Mouse (Mus musculus) adrenal gland, postnatal 25 days (tissue): ENCODE results near the gene Tmem107. TPM values are rescaled to one million over a fixed set of nuclear protein-coding genes. Genes with fewer than 3 reads are reported as not detected.

ENCODE experiments used
- DNase-seq: peaks from one replicate; pipeline ENCODE4 v3.0.0; 2021; ENCODE audit warnings: mixed read lengths
- total RNA-seq: library from RNA; stranded (reverse); gene quantifications from 2 replicates; pipeline ENCODE4 v1.2.3, GENCODE M21; 2021

Tmem107 gene
- total RNA-seq, 1 experiment from 2014 or later = 18.3 TPM

GRCm38 (mm10) chr11:69094697-69095429, 24.3 kb downstream of the Tmem107 start, which contains the start of gene Per1:
TSS of gene Per1 (plus strand) at chr11:69095217.
- DNase-seq = peak; percentile 96

DNA sequence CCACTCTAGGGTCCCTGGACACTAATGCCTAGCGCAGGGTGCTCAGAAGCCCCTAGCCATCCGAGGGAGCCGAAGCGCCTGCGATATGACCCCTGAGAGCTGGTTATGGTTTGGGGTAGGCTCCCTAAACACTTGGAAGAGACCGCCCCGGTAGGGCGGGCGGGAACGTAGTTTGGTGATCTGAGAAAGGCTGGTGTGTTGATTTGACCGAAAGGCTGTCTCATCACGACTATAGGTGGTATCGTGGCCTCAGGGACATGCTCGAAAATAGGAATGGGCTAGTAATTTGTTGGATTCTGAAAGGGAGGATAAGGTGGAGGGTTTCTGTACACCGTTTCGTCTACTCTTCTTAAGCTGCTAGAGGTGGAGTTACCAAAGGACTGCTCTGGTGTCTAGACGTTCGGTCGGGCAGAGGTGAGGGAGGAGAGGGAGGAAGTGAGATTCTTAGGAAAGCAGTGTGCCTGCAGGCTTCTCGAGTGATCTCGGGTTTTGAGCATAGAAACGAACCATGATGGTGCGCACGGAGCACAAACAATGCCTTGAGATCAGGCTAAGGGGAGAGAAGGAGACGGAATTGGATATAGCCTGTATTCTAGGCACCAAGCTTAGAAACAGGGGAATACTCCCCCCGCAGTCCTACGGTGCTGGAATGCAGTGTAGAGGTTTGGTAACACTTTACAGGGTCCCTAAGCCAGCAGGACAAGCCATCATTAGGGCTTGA, 25.1 kb downstream of the Tmem107 start:
- DNase-seq = no peak

GRCm38 (mm10) chr11:69096360-69096986, 25.9 kb downstream of the Tmem107 start:
- no peak for DNase-seq

GRCm38 (mm10) chr11:69096987-69097900, 26.6 kb downstream of the Tmem107 start:
- peak; percentile 99 for DNase-seq

DNA sequence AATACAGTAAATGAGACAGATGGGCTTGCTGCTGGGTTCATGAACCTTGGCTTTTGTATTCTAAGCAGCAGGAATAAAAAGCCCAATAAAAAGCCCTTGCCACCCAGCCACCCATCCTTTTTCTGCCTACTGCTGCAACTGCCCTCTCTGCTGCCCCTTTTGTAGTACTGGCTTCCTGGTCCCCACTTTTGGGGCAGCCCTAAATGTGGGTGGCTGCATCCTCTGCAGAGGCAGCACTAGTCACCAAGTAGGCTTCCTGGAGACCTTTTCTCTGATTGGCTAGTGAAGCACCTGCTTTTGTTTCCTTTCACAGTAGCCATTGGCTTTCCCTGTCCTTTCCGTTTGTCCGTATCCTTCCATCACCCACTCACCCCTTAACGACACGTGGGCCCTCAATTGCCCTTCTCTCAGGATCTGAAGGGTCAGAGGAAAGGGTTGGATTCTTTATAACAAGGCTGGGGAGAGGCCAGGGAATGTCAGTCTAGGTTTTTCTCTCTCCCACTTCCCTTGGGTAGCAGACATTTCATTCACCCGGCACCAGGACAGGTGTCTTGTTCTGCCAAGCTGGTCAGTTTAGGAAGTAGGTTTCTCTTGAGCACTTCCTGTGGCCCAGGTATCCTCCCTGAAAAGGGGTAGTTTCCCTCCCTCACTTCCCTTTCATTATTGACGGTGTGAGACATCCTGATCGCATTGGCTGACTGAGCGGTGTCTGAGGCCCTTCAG, 27.6 kb downstream of the Tmem107 start:
- DNase-seq = no peak

- DNase-seq = peak; percentile 98
Measured at GRCm38 (mm10) chr11:69098762-69099091, 28.1 kb downstream of the Tmem107 start.

GRCm38 (mm10) chr11:69099177-69099914, 28.7 kb downstream of the Tmem107 start:
- peak; percentile 76 for DNase-seq

DNA sequence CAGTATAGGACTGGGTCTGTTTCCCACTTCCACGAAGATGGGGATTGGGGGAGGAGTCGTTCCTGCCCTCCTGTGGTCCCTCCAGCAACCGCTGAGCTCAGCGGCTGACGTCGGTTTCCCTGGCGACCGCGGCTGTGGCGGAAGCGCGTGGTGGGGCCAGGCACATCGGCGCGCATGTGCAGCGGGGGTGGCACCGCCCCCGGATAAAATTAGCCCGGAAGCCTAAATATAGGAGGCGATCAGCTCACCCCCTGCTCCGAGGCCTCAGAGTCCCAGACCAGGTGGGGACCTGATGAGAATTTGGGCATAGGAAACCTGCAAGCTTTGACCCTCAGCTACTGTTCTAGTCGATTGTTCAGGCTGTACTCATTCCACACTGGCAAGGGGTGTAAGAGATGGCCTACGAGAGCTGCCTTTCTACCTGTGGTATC, 29.3 kb downstream of the Tmem107 start:
- DNase-seq = peak; percentile 96

DNA sequence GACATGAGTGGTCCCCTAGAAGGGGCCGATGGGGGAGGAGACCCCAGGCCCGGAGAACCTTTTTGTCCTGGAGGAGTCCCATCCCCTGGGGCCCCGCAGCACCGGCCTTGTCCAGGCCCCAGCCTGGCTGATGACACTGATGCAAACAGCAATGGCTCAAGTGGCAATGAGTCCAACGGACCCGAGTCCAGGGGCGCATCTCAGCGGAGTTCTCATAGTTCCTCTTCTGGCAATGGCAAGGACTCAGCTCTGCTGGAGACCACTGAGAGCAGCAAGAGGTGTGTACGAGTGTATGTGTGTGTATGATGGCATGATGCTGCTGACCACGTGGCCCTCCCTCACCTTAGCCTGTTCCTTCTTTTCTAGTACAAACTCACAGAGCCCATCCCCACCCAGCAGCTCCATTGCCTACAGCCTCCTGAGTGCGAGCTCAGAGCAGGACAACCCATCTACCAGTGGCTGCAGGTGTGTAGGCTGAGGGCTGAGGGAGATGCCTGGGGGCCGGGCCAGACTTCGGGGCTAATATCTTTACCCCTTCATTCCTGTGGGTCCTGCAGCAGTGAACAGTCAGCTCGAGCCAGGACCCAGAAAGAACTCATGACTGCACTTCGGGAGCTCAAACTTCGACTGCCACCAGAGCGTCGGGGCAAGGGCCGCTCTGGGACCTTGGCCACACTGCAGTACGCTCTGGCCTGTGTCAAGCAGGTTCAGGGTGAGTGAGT, 30.2 kb downstream of the Tmem107 start:
- DNase-seq = no peak

DNA sequence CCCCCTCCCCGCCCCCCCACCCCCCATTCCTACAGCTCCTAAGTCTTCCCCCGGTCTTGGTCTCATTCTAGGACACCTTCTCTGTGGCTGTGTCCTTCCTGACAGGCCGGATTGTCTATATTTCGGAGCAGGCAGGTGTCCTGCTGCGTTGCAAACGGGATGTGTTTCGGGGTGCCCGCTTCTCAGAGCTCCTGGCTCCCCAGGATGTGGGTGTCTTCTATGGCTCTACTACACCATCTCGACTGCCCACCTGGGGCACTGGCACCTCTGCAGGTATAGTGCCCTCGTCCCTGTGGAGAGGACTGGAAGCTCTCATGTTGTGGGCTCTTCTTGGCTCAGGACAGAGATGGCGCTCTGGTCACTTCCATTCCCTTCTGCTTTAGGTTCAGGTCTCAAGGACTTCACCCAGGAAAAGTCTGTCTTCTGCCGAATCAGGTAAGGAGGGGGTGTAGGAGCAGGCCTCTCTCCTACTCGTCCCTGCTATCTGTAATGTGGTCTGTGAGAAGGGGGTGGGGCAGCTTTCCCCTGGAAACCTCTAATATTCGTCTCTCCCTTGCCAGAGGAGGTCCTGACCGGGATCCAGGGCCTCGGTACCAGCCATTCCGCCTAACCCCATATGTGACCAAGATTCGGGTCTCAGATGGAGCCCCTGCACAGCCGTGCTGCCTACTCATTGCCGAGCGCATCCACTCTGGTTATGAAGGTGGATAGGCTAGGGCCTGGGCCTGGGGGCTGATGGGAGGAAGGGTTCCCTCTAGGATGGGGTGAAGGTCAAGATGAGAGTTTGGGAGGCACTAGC, 31.2 kb downstream of the Tmem107 start:
- no peak for DNase-seq

DNA sequence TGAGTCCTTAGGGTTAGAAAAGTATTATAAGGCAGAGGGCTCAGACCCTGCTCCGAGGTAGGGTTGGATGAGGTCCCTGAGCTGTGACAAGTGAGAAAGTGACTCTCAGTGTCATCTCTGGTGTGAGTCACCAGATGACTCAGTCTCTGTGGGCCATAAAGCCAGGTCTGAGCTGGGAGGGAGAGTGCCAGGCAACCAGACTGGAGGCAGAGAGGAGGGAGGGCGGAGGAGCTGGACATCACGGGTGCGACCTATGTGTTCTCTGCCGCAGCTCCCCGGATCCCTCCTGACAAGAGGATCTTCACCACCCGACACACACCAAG, 31.8 kb downstream of the Tmem107 start:
- DNase-seq = no peak

- no peak for DNase-seq
Measured at GRCm38 (mm10) chr11:69103121-69103520, 32.5 kb downstream of the Tmem107 start.

- DNase-seq = no peak
Measured at GRCm38 (mm10) chr11:69103531-69104435, 33.2 kb downstream of the Tmem107 start.

GRCm38 (mm10) chr11:69104487-69104886, 33.9 kb downstream of the Tmem107 start:
- no peak for DNase-seq

- no peak for DNase-seq
Measured at GRCm38 (mm10) chr11:69105227-69105626, 34.6 kb downstream of the Tmem107 start.

DNA sequence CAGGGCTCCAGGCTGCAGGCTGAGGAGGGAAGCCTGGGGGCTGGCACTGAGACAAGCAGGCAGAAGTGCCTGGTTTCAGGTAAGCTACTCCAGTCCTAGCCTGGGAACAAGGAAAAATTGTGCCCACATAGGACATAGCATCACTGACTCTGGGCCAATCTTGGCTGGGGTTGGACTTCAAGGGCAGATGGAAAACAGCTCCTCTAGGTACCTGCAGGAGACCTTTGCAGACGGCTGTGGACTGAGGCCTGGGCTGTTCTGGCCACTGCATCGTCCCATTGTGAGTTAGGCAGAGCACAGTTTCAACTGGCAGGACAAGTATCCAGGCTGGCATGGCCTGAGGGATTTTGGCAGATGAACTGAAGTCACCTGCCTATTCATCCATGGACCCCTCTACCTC, 35.2 kb downstream of the Tmem107 start:
- DNase-seq = no peak

DNA sequence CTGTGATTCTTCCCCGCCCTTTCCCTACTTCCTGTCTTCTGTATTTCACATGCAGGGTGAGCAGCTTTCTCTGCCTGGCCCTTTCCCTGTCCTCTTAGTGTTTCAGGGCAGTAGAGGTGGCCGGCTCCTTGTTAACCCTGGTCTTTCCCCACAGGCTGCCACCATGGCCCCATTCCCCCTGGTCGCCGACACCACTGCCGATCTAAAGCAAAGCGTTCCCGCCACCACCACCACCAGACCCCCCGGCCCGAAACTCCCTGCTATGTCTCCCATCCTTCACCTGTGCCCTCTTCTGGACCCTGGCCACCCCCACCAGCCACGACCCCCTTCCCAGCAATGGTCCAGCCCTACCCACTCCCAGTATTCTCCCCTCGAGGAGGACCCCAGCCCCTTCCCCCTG, 35.7 kb downstream of the Tmem107 start:
- DNase-seq = no peak

DNA sequence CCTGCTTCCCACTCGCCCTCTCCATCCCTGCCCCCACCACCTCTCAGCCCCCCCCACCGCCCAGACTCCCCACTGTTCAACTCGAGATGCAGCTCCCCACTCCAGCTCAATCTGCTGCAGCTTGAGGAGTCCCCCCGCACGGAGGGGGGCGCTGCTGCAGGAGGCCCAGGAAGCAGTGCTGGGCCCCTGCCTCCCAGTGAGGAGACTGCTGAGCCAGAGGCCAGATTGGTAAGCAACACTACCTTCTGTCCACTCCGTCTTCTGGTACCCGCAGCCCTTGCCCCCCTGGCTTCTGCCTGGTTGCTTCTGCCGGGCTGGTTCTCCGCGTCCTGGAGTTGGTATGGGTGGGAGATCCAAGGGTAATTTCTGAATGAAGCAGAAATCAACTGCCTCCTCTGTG, 36.2 kb downstream of the Tmem107 start:
- no peak for DNase-seq
